Mouse (Mus musculus) ES-E14 (cell line): ENCODE results near the gene Ppm1h.

Experiments used
- HCFC1 ChIP-seq: IDR thresholded peaks from 2 replicates; pipeline ENCODE4 v1.6.1; 2012; ENCODE audit warnings: low read length, inconsistent platforms, borderline replicate concordance; ENCODE audit not compliant: insufficient read depth
- MAFK ChIP-seq: IDR thresholded peaks from 2 replicates; pipeline ENCODE4 v1.6.1; 2014; ENCODE audit warnings: mild to moderate bottlenecking, low read depth, low read length, inconsistent platforms; ENCODE audit not compliant: insufficient read depth
- ZC3H11A ChIP-seq: IDR thresholded peaks from 2 replicates; pipeline ENCODE4 v1.6.1; 2012; ENCODE audit warnings: low read depth, mild to moderate bottlenecking, inconsistent platforms, low read length, borderline replicate concordance
- ZNF384 ChIP-seq: IDR thresholded peaks from 2 replicates; pipeline ENCODE4 v1.6.1; 2012; ENCODE audit warnings: low read depth, low read length, inconsistent platforms

GRCm38 (mm10) chr10:122899971-122900370 lies 221.4 kb downstream of the Ppm1h start:
- TF ChIP-seq ZNF384 (no peak), HCFC1 (no peak), MAFK (no peak), ZC3H11A (no peak)
